Comparison of ENCODE assay signal across 10 mouse cellular contexts in genomic region chr11:101971410-101971809, GRCm38 (mm10). TPM values are rescaled to one million over a fixed set of nuclear protein-coding genes. Genes with fewer than 3 reads are reported as not detected.
DNase-seq lines count a peak whose midpoint lies in the region; ATAC-seq and TF ChIP-seq lines count a peak whose summit lies in the region.
"Had no signal": no experiment of that assay in that cellular context is flagged by ENCODE, and none has a peak within 500 bp of the region (broad histone marks: within the 10 kb centered on the region; RNA-seq: fewer than 3 reads in every experiment).

No protein-coding gene starts in this region.

- 47% methylated on average over 3 of the region's 3 CpGs for WGBS in hindbrain, postnatal 0 days
- 51% methylated on average over 3 of the region's 3 CpGs for WGBS in hindbrain, embryonic 13.5 days
- 50% methylated on average over 3 of the region's 3 CpGs for WGBS in forebrain, embryonic 15.5 days

- H3K79me3 ChIP-seq in C2C12 (ENCODE audit: low read depth): no peaks in the 10 kb centered on the region

- H3K79me2 ChIP-seq in C2C12 (ENCODE audit: control insufficient read depth, insufficient read depth): no peaks in the 10 kb centered on the region

- H3K4me2 ChIP-seq in hindbrain, postnatal 0 days (ENCODE audit: low read depth, low read length): no peak overlapping the region
- H3K4me2 ChIP-seq in hindbrain, embryonic 13.5 days: no peak overlapping the region
- H3K4me2 ChIP-seq in forebrain, embryonic 15.5 days (replicated peaks): no peak overlapping the region
- H3K4me2 ChIP-seq: hindbrain, embryonic 15.5 days had no signal

- peaks cover 2% of the 10 kb centered on the region for H3K27me3 ChIP-seq in hindbrain, postnatal 0 days (ENCODE audit: insufficient read depth, low read length)
- peaks cover 19% of the 10 kb centered on the region for H3K27me3 ChIP-seq in hindbrain, embryonic 13.5 days
- peaks cover 18% of the 10 kb centered on the region for H3K27me3 ChIP-seq in C2C12 (ENCODE audit: control insufficient read depth, insufficient read depth, insufficient read length)
- H3K27me3 ChIP-seq in forebrain, embryonic 15.5 days: peaks cover 6% of the 10 kb centered on the region; the same call in 1 of the 2 replicates
- H3K27me3 ChIP-seq: hindbrain, embryonic 15.5 days had no signal

- H3K36me3 ChIP-seq in hindbrain, postnatal 0 days (ENCODE audit: insufficient read depth, low read length): no peaks in the 10 kb centered on the region
- no peaks in the 10 kb centered on the region for H3K36me3 ChIP-seq in hindbrain, embryonic 13.5 days
- peaks cover 14% of the 10 kb centered on the region for H3K36me3 ChIP-seq in C2C12 (ENCODE audit: control insufficient read depth, insufficient read depth)
- no peaks in the 10 kb centered on the region for H3K36me3 ChIP-seq in forebrain, embryonic 15.5 days
- H3K36me3 ChIP-seq: hindbrain, embryonic 15.5 days had no signal

- H3K4me3 ChIP-seq in hindbrain, postnatal 0 days (ENCODE audit: low read length): no peak overlapping the region
- H3K4me3 ChIP-seq in hindbrain, embryonic 13.5 days: no peak overlapping the region
- H3K4me3 ChIP-seq in C2C12 (ENCODE audit: insufficient read depth, poor library complexity, severe bottlenecking): no peak overlapping the region
- no peak overlapping the region for H3K4me3 ChIP-seq in forebrain, embryonic 15.5 days
- H3K4me3 ChIP-seq: hindbrain, embryonic 15.5 days had no signal

- no peak overlapping the region for H3K9ac ChIP-seq in hindbrain, postnatal 0 days (replicated peaks; ENCODE audit: low read length)
- no peak overlapping the region for H3K9ac ChIP-seq in hindbrain, embryonic 13.5 days
- H3K9ac ChIP-seq in forebrain, embryonic 15.5 days (replicated peaks): no peak overlapping the region
- H3K9ac ChIP-seq: hindbrain, embryonic 15.5 days had no signal

- peak; percentile 64 for TF ChIP-seq CTCF in hindbrain, postnatal 0 days (IDR thresholded peaks at IDR 0.05; ENCODE audit: low read depth)
- TF ChIP-seq CTCF in C2C12 (IDR thresholded peaks at IDR 0.05; ENCODE audit: control insufficient read depth, insufficient read depth, insufficient read length): peak; percentile 40

- no peak for ATAC-seq in hindbrain, postnatal 0 days
- no peak for ATAC-seq in hindbrain, embryonic 13.5 days (ENCODE audit: low FRiP score)
- no peak for ATAC-seq in forebrain, embryonic 15.5 days (replicated peaks)

- H3K4me1 ChIP-seq in hindbrain, postnatal 0 days (ENCODE audit: insufficient read depth, low read length): no peaks in the 10 kb centered on the region
- H3K4me1 ChIP-seq in hindbrain, embryonic 13.5 days (replicated peaks): peaks cover 14% of the 10 kb centered on the region
- H3K4me1 ChIP-seq in forebrain, embryonic 15.5 days: peaks cover 5% of the 10 kb centered on the region

- no peak for DNase-seq in hindbrain, postnatal 0 days (ENCODE audit: low spot score)
- peak; percentile 74 for DNase-seq in adrenal gland, postnatal 14 days
- DNase-seq in lung, postnatal 25 days (ENCODE audit: low spot score): peak; percentile 54
- no peak for DNase-seq in cerebellum, adult 9-11 months
- no peak for DNase-seq in left cerebral cortex, postnatal 36 days (ENCODE audit: low spot score in 2 of 2)
- DNase-seq: cerebellum, postnatal 10 days had no signal

- H3ac ChIP-seq in C2C12 (ENCODE audit: control insufficient read depth, insufficient read length, low read depth): no peak overlapping the region

- no peaks in the 10 kb centered on the region for H3K9me3 ChIP-seq in hindbrain, postnatal 0 days (ENCODE audit: low read length)
- H3K9me3 ChIP-seq in hindbrain, embryonic 13.5 days: no peaks in the 10 kb centered on the region
- no peaks in the 10 kb centered on the region for H3K9me3 ChIP-seq in forebrain, embryonic 15.5 days
- H3K9me3 ChIP-seq: hindbrain, embryonic 15.5 days had no signal

- intact Hi-C loops in left cerebral cortex, postnatal 36 days (cut with DNase I): no loop called here

- H3K27ac ChIP-seq in hindbrain, postnatal 0 days: no peak overlapping the region
- H3K27ac ChIP-seq in hindbrain, embryonic 13.5 days: no peak overlapping the region
- H3K27ac ChIP-seq in forebrain, embryonic 15.5 days (replicated peaks): no peak overlapping the region
- H3K27ac ChIP-seq: hindbrain, embryonic 15.5 days had no signal

TF ChIP-seq in C2C12, 6 proteins besides CTCF, POLR2A, EP300 and RAD21:
- TF ChIP-seq FOSL1 (IDR thresholded peaks at IDR 0.05; ENCODE audit: insufficient read depth, low read length, poor library complexity, severe bottlenecking) (no peak), MYOD1 (IDR thresholded peaks at IDR 0.05; ENCODE audit: control insufficient read depth, insufficient read length, low read depth) (no peak), MAX (IDR thresholded peaks at IDR 0.05) (no peak), USF1 (IDR thresholded peaks at IDR 0.05; ENCODE audit: low read depth) (no peak), CEBPB (IDR thresholded peaks at IDR 0.05; ENCODE audit: low read depth) (no peak), MYOG (IDR thresholded peaks at IDR 0.05; ENCODE audit: control insufficient read depth, extremely low read depth, insufficient read length) (no peak)

RNA-seq across cellular contexts. Expression of gene Sost, which starts 4.6 kb away (rescaled TPM):
- total RNA-seq in hindbrain, postnatal 0 days (2014; rRNA removed): 0.22 TPM in 1 of 2 replicates, not detected in the other
- 0.14 and 0.16 TPM in 2 replicates for polyA plus RNA-seq in hindbrain, postnatal 0 days (2015; fragmentation: Nextera tagmentation; extraction: Ambion mirVana)
- polyA plus RNA-seq in hindbrain, embryonic 13.5 days (2015; fragmentation: Nextera tagmentation; extraction: Ambion mirVana): 0.42 TPM in 1 of 2 replicates, not detected in the other
- polyA plus RNA-seq in C2C12 (2012; fragmentation: generic; extraction: Trizol): 0.02 TPM
- 1.6 TPM in 1 of 2 replicates, not detected in the other for total RNA-seq in adrenal gland, postnatal 14 days (2021)
- polyA plus RNA-seq in forebrain, embryonic 15.5 days (2015; fragmentation: Nextera tagmentation; extraction: Ambion mirVana): not detected in 2 replicates
- under 1 TPM in 1 of 2 experiments, not detected in 1; 0.15 TPM for total RNA-seq in left cerebral cortex, postnatal 36 days (2021)

RNA-seq across cellular contexts. Expression of gene Cfap97d1, which starts 12.7 kb away (rescaled TPM):
- total RNA-seq in hindbrain, postnatal 0 days (2014; rRNA removed): not detected in 2 replicates
- polyA plus RNA-seq in hindbrain, postnatal 0 days (2015; fragmentation: Nextera tagmentation; extraction: Ambion mirVana): not detected in 2 replicates
- polyA plus RNA-seq in hindbrain, embryonic 13.5 days (2015; fragmentation: Nextera tagmentation; extraction: Ambion mirVana): not detected in 2 replicates
- polyA plus RNA-seq in C2C12 (2012; fragmentation: generic; extraction: Trizol): not detected
- total RNA-seq in adrenal gland, postnatal 14 days (2021): not detected in 2 replicates
- not detected in 2 replicates for polyA plus RNA-seq in forebrain, embryonic 15.5 days (2015; fragmentation: Nextera tagmentation; extraction: Ambion mirVana)
- total RNA-seq in left cerebral cortex, postnatal 36 days (2021): not detected
- polyA plus RNA-seq: hindbrain, embryonic 15.5 days had no signal

RNA-seq across cellular contexts. Expression of gene Dusp3, which starts 15.4 kb away (rescaled TPM):
- total RNA-seq in hindbrain, postnatal 0 days (2014; rRNA removed): 52.0 and 80.7 TPM in 2 replicates
- 44.7 and 45.2 TPM in 2 replicates for polyA plus RNA-seq in hindbrain, postnatal 0 days (2015; fragmentation: Nextera tagmentation; extraction: Ambion mirVana)
- polyA plus RNA-seq in hindbrain, embryonic 13.5 days (2015; fragmentation: Nextera tagmentation; extraction: Ambion mirVana): 15.4 and 16.0 TPM in 2 replicates
- 32.0 TPM for polyA plus RNA-seq in C2C12 (2012; fragmentation: generic; extraction: Trizol)
- total RNA-seq in adrenal gland, postnatal 14 days (2021): 100 and 103 TPM in 2 replicates
- polyA plus RNA-seq in forebrain, embryonic 15.5 days (2015; fragmentation: Nextera tagmentation; extraction: Ambion mirVana): 11.0 and 13.0 TPM in 2 replicates
- 100 to 1,000 TPM; 201 to 252 TPM for total RNA-seq in left cerebral cortex, postnatal 36 days (2021)

RNA-seq across cellular contexts. Expression of gene Mpp3, which starts 56.9 kb away (rescaled TPM):
- total RNA-seq in hindbrain, postnatal 0 days (2014; rRNA removed): 73.5 and 81.3 TPM in 2 replicates
- polyA plus RNA-seq in hindbrain, postnatal 0 days (2015; fragmentation: Nextera tagmentation; extraction: Ambion mirVana): 53.8 and 54.1 TPM in 2 replicates
- 43.5 and 45.9 TPM in 2 replicates for polyA plus RNA-seq in hindbrain, embryonic 13.5 days (2015; fragmentation: Nextera tagmentation; extraction: Ambion mirVana)
- 0.14 TPM for polyA plus RNA-seq in C2C12 (2012; fragmentation: generic; extraction: Trizol)
- 9.0 and 14.8 TPM in 2 replicates for total RNA-seq in adrenal gland, postnatal 14 days (2021)
- polyA plus RNA-seq in forebrain, embryonic 15.5 days (2015; fragmentation: Nextera tagmentation; extraction: Ambion mirVana): 46.2 and 48.5 TPM in 2 replicates
- 10 to 100 TPM; 69.0 to 85.2 TPM for total RNA-seq in left cerebral cortex, postnatal 36 days (2021)

Comparison
In these comparisons a context has a peak if more than half of its experiments do, and no peak if none do; other contexts are left out.
1. DNase-seq: peak in adrenal gland, postnatal 14 days (single experiment) and lung, postnatal 25 days (single experiment); none in hindbrain, postnatal 0 days (single experiment), cerebellum, adult 9-11 months (single experiment) and left cerebral cortex, postnatal 36 days (0 of 2).